Mouse (Mus musculus) liver, postnatal 0 days (tissue): ENCODE data around the gene 9930021J03Rik.

Experiments used
- CTCF ChIP-seq: sonication (generic); IDR thresholded peaks from 2 replicates; pipeline ENCODE4 v1.5.1; 2016; ENCODE audit warnings: antibody characterized with exemption, low read depth
- EP300 ChIP-seq: IDR thresholded peaks from 2 replicates; pipeline ENCODE4 v1.6.1; 2016; ENCODE audit warnings: antibody characterized with exemption, low read depth, mild to moderate bottlenecking

- TF ChIP-seq CTCF (no peak), EP300 (no peak)
Measured at GRCm38 (mm10) chr19:29835364-29836034, 29.7 kb upstream of the 9930021J03Rik start.
